Mouse (Mus musculus) embryonic facial prominence, embryonic 10.5 days (tissue): ENCODE results near the gene Pnp. TPM values are rescaled to one million over a fixed set of nuclear protein-coding genes. Genes with fewer than 3 reads are reported as not detected.
"Not testable (repeated sequence)": the region's sequence is repeated elsewhere in the genome, so short reads cannot be mapped to it uniquely, and the experiment has no call there.

Experiments
- DNase-seq: peaks from one replicate; pipeline ENCODE4 v3.0.0-alpha.2; 2017; ENCODE audit warnings: low spot score
- H3K27ac ChIP-seq: fragments of 300-500 bp; sonication (generic); replicated peaks from 2 replicates; pipeline ENCODE4 v1.5.1; 2016; ENCODE audit warnings: mild to moderate bottlenecking
- H3K27me3 ChIP-seq: fragments of 300-500 bp; sonication (generic); replicated peaks from 2 replicates; pipeline ENCODE4 v1.6.1; 2016; ENCODE audit warnings: low read depth, mild to moderate bottlenecking; ENCODE audit not compliant: poor library complexity, severe bottlenecking
- H3K36me3 ChIP-seq: fragments of 300-500 bp; sonication (generic); replicated peaks from 2 replicates; pipeline ENCODE4 v1.6.1; 2016; ENCODE audit warnings: mild to moderate bottlenecking, moderate library complexity
- H3K4me1 ChIP-seq: fragments of 300-500 bp; sonication (generic); 2 replicates; pipeline ENCODE4 v1.6.1; 2016
- H3K4me3 ChIP-seq: fragments of 300-500 bp; sonication (generic); 2 replicates; pipeline ENCODE4 v1.5.1; 2016; ENCODE audit warnings: mild to moderate bottlenecking, moderate library complexity
- H3K9me3 ChIP-seq: fragments of 300-500 bp; sonication (generic); 2 replicates; pipeline ENCODE4 v1.6.1; 2016; ENCODE audit warnings: mild to moderate bottlenecking
- WGBS: fragments of 180-500 bp; shearing (Covaris S2); methylation state at CpG from one replicate; pipeline ENCODE4 v1.1.7; 2016; 5-methylcytosine and 5-hydroxymethylcytosine counted together
- polyA plus RNA-seq: library from polyadenylated mRNA; unstranded; fragments of >200 nt; fragmentation: Nextera tagmentation; extraction: Ambion mirVana; gene quantifications from 2 replicates; pipeline ENCODE4 v1.2.1, GENCODE M21; 2016

The Pnp gene
- polyA plus RNA-seq, 1 experiment from 2014 or later = 74.5 TPM

DNA sequence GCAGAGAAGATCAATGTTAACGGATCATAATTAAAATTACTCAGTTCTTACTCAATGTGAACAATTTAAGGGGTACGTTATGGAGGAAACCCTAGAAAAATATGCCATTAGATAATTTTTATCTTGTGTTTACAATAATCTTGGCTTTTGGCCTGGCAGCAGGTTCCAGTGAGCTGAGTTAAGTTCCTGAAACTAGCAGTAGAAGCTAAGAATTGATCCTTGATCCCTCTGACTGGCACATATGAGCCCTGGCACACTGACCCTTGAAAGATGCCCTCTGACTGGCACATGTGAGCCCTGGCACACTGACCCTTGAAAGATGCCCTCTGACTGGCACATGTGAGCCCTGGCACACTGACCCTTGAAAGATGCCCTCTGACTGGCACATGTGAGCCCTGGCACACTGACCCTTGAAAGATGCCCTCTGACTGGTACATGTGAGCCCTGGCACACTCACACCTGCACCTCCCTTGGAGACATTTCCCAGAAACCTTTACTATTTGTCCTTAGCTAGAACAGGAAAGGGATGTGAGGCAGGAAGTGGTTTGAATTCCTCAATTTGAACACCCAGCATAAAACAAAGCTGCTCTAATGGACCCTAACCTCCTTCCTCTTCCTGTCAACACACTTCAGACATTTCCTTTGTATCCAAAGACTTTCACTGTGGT, 67.3 kb downstream of the Pnp start:
- Histone ChIP-seq H3K27ac (no peak overlapping the region), H3K36me3 (no peaks in the 10 kb centered on the region), H3K27me3 (no peaks in the 10 kb centered on the region), H3K9me3 (no peaks in the 10 kb centered on the region), H3K4me1 (no peaks in the 10 kb centered on the region; the same call in 1 of the 2 replicates), H3K4me3 (no peak overlapping the region)
- 91% methylated on average over 2 of the region's 2 CpGs for WGBS
- DNase-seq = no peak

DNA sequence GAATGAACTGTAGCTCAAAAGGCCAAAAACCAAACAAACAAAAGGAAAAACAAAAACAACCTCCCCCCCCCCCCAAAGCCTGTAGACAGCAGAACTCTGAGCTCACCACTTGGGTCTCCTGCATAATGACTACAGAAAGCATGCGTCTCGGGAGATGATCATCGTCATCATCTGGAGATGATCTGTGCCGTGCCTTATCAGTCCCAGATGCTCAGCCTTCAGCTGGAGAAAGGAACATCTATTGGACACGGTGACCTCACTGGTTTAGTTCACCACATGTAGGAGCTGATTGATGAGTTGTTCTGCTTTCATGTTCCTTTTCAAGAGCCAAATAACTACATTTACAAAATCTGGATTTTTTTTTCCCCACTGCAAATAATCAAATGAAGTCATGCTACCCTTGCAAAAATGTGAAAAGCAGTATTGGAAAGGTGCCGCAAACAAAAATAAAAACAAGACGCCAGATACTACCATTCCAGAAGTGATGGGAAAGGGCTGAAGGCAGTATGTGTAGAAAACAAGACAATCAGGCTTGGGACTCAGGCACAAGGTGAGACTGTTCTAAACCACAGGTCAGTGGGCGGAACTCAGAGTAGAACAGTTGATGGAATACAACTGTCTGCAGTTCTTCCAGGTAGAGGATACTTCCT, 76.4 kb downstream of the Pnp start, which contains the start of gene Rnase10:
Gene Rnase10, plus strand, starts transcription at position 600 of the 650 bp plus-strand sequence.
- no peak for DNase-seq
- 60% methylated on average over 8 of the region's 8 CpGs for WGBS
- Histone ChIP-seq H3K9me3 (no peaks in the 10 kb centered on the region), H3K27ac (no peak within 1 kb of the TSS), H3K36me3 (no peaks in the 10 kb centered on the region), H3K4me1 (0 out of 2 replicates have a peak, but pooled peaks cover 8% of the 10 kb centered on the region), H3K4me3 (no peak within 1 kb of the TSS), H3K27me3 (no peaks in the 10 kb centered on the region)

DNA sequence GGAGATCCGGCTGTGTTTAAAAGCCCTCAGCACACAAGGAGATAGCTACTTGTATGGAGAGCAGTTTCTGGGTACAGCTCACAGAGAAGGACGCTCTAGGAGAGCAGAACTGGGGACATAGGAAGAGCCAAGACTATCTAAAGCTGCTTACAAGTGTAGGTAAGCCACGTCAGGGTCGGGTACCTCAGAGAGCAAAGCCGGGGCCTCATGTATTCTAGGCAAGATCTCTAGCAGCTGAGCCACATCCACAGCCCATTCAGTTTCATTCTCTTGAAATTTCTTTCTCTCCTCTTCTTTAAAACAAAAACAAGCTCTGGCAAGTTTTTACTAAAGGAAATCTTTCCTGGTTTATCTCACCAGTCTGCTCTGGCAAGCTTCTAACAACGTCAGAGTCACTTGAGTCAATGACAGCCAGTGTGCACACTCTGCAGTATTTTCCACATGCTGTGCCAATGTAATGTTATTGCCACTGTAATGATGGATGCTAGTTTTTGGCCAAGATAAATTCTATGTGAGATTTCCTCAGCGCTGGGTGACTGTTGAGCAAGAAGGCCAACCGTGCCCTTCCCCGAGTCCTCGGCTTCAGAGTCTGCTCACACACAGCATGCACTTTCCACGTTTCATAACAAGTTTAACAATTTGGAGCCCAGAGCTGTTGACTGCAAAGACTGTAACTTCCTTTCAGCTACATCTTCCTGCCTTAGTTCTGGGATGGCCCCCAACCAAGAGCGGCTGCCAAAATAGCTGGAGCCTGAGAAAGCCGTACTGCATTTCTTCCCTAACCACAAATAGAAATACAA, 77.2 kb downstream of the Pnp start:
- no peaks in the 10 kb centered on the region for H3K36me3 ChIP-seq
- H3K27ac ChIP-seq = no peak overlapping the region
- H3K4me1 ChIP-seq = 0 out of 2 replicates have a peak, but pooled peaks cover 8% of the 10 kb centered on the region
- H3K9me3 ChIP-seq = no peaks in the 10 kb centered on the region
- no peak for DNase-seq
- H3K27me3 ChIP-seq = no peaks in the 10 kb centered on the region
- H3K4me3 ChIP-seq = no peak overlapping the region
- WGBS = 86% methylated on average over 13 of the region's 13 CpGs

DNA sequence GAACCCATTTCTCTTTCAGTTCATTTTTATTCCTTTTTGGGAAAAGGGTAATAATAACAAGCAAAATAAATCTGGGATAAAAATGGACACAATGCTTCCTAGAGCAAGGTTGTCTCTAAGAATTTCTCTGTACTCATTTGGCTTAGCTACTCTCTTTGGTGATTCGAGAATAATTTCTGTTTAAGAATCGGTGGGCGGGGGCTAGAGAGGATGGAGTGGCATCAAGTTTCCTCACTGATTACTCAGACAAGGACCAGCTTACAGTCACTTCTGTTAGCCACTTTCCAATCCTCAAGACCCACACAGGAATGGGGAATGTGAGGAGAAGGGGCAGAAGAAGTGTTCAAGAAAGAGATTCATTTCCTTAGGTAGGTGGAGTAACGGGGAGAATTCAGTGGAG, 77.9 kb downstream of the Pnp start:
- Histone ChIP-seq H3K27ac (no peak overlapping the region), H3K27me3 (no peaks in the 10 kb centered on the region), H3K9me3 (no peaks in the 10 kb centered on the region), H3K4me1 (0 out of 2 replicates have a peak, but pooled peaks cover 8% of the 10 kb centered on the region), H3K4me3 (no peak overlapping the region), H3K36me3 (no peaks in the 10 kb centered on the region)
- WGBS = 82% methylated on average over 4 of the region's 4 CpGs
- no peak for DNase-seq

DNA sequence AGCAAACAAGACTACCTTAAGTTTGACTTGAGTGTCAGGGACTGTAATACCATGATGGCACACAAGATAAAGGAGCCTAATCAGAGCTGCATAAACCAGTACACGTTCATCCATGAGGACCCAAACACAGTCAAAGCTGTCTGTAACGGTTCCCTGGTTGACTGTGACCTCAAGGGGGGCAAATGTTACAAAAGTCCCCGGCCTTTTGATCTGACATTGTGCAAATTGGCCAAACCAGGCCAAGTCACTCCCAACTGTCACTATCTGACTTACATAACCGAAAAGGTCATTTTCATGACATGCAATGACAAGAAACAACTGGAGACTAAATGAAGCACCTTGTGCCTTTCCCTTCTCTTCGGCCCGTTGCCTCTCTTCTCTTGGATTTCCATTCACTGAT, 78.7 kb downstream of the Pnp start:
- no peaks in the 10 kb centered on the region for H3K27me3 ChIP-seq
- no peaks in the 10 kb centered on the region for H3K9me3 ChIP-seq
- no peak overlapping the region for H3K27ac ChIP-seq
- DNase-seq = no peak
- WGBS = 86% methylated on average over 6 of the region's 6 CpGs
- no peaks in the 10 kb centered on the region for H3K36me3 ChIP-seq
- H3K4me3 ChIP-seq = no peak overlapping the region
- 0 out of 2 replicates have a peak, but pooled peaks cover 8% of the 10 kb centered on the region for H3K4me1 ChIP-seq

DNA sequence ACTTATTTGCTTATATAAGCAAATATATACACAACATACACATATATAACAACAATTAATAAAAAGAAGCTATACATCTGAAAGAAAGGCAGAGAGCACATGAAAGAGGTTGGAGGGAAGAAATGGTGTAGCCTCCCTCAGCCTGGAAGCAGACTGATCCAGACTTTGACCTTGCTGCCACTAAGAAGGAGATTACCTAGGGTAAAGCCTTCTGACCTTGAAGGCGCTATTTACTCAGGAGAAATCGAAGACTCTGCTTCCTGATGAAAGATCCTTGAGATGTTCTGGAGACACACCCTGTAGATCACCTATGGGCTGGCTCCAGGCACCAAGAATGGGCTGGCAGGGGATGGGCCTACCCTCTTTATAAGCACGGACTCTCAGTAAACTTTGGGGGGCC, 83.8 kb downstream of the Pnp start:
- WGBS = 87% methylated on average over 3 of the region's 3 CpGs

More for the DNA sequence above, 83.8 kb downstream of the Pnp start:
- H3K4me3 ChIP-seq, H3K27me3 ChIP-seq, H3K36me3 ChIP-seq, DNase-seq, H3K27ac ChIP-seq, H3K9me3 ChIP-seq, H3K4me1 ChIP-seq: not testable (repeated sequence)

Other genes with a start within 250 kb of the Pnp start
- gene Olfr747, start 237.9 kb upstream of the Pnp start, polyA plus RNA-seq = not detected in 2 replicates
- not detected in 2 replicates for gene Olfr748, start 223.7 kb upstream of the Pnp start, polyA plus RNA-seq
- not detected in 2 replicates for gene Olfr749, start 186.0 kb upstream of the Pnp start, polyA plus RNA-seq
- gene Ttc5, start 145.6 kb upstream of the Pnp start, polyA plus RNA-seq = 104 and 107 TPM in 2 replicates
- not detected in 2 replicates for gene Ccnb1ip1, start 123.3 kb upstream of the Pnp start, polyA plus RNA-seq
- gene Parp2, start 123.2 kb upstream of the Pnp start, polyA plus RNA-seq = 68.0 and 68.7 TPM in 2 replicates
- gene Tep1, start 60.5 kb upstream of the Pnp start, polyA plus RNA-seq = 4.0 and 5.5 TPM in 2 replicates
- gene Klhl33, start 33.6 kb upstream of the Pnp start, polyA plus RNA-seq = 0.15 and 0.19 TPM in 2 replicates
- gene Osgep, start 6.2 kb upstream of the Pnp start, polyA plus RNA-seq = 178 and 185 TPM in 2 replicates
- 548 and 554 TPM in 2 replicates for gene Apex1, start 6.1 kb upstream of the Pnp start, polyA plus RNA-seq
- gene Pip4p1, start 226 bp upstream of the Pnp start, polyA plus RNA-seq = 43.5 and 43.6 TPM in 2 replicates
- not detected in 2 replicates for gene Gm49342, start 13.4 kb downstream of the Pnp start, polyA plus RNA-seq
- gene Pnp2, start 24.9 kb downstream of the Pnp start, polyA plus RNA-seq = 0.39 and 0.84 TPM in 2 replicates
- gene Rnase10, start 76.7 kb downstream of the Pnp start, polyA plus RNA-seq = not detected in 2 replicates
- gene Rnase9, start 110.8 kb downstream of the Pnp start, polyA plus RNA-seq = not detected in 2 replicates
- gene Rnase11, start 119.1 kb downstream of the Pnp start, polyA plus RNA-seq = not detected in 2 replicates
- not detected in 2 replicates for gene Rnase12, start 126.6 kb downstream of the Pnp start, polyA plus RNA-seq
- gene Olfr750, start 143.4 kb downstream of the Pnp start, polyA plus RNA-seq = not detected in 2 replicates
- 8.3 and 9.0 TPM in 2 replicates for gene Rnase4, start 160.0 kb downstream of the Pnp start, polyA plus RNA-seq
- 2.3 and 3.5 TPM in 2 replicates for gene Ang, start 160.1 kb downstream of the Pnp start, polyA plus RNA-seq
- 0.10 and 0.17 TPM in 2 replicates for gene Eddm3b, start 183.3 kb downstream of the Pnp start, polyA plus RNA-seq
- gene Rnase6, start 192.8 kb downstream of the Pnp start, polyA plus RNA-seq = not detected in 2 replicates
- gene Rnase1, start 215.7 kb downstream of the Pnp start, polyA plus RNA-seq = 0.15 TPM in 1 of 2 replicates, not detected in the other
- gene Rnase2b, start 231.2 kb downstream of the Pnp start, polyA plus RNA-seq = not detected in 2 replicates